Mouse (Mus musculus) neural tube, embryonic 11.5 days (tissue): ENCODE results near the gene Pdcd2l. TPM values are rescaled to one million over a fixed set of nuclear protein-coding genes. Genes with fewer than 3 reads are reported as not detected.

ENCODE experiments used
- ATAC-seq: fragments of 200-750 bp; cut with Nextera tagmentation; 2 replicates; pipeline ENCODE4 v1.8.0; 2017; ENCODE audit warnings: moderate number of reproducible peaks, mild to moderate bottlenecking, moderate TSS enrichment, moderate library complexity; ENCODE audit not compliant: insufficient read depth, low FRiP score, low TSS enrichment
- DNase-seq: peaks from one replicate; pipeline ENCODE4 v3.0.0-alpha.2; 2015; ENCODE audit warnings: low spot score
- H3K27ac ChIP-seq: fragments of 300-500 bp; sonication (generic); 2 replicates; pipeline ENCODE4 v1.5.1; 2014; ENCODE audit warnings: low read depth, mild to moderate bottlenecking, low read length
- H3K27me3 ChIP-seq: fragments of 300-500 bp; sonication (generic); 2 replicates; pipeline ENCODE4 v1.6.1; 2014; ENCODE audit warnings: mild to moderate bottlenecking, low read length, mixed read lengths; ENCODE audit not compliant: control insufficient read depth, insufficient read depth
- H3K36me3 ChIP-seq: fragments of 300-500 bp; sonication (generic); 2 replicates; pipeline ENCODE4 v1.6.1; 2014; ENCODE audit warnings: mild to moderate bottlenecking, low read length, moderate library complexity, mixed read lengths; ENCODE audit not compliant: control insufficient read depth, insufficient read depth
- H3K4me1 ChIP-seq: fragments of 300-500 bp; sonication (generic); 2 replicates; pipeline ENCODE4 v1.6.1; 2014; ENCODE audit warnings: low read length, mixed read lengths; ENCODE audit not compliant: control insufficient read depth, insufficient read depth
- H3K4me2 ChIP-seq: fragments of 300-500 bp; sonication (generic); 2 replicates; pipeline ENCODE4 v1.6.1; 2014; ENCODE audit warnings: low read depth, mild to moderate bottlenecking, moderate library complexity
- H3K4me3 ChIP-seq: fragments of 300-500 bp; sonication (generic); 2 replicates; pipeline ENCODE4 v1.5.1; 2014; ENCODE audit warnings: low read depth, low read length
- H3K9ac ChIP-seq: fragments of 300-500 bp; sonication (generic); 2 replicates; pipeline ENCODE4 v1.6.1; 2014; ENCODE audit warnings: mild to moderate bottlenecking, low read length
- H3K9me3 ChIP-seq: fragments of 300-500 bp; sonication (generic); 2 replicates; pipeline ENCODE4 v1.6.1; 2016; ENCODE audit warnings: low read length; ENCODE audit not compliant: control insufficient read depth
- WGBS: fragments of 180-500 bp; shearing (Covaris S2); extraction: QIAGEN DNeasy Blood & Tissue Kit; methylation state at CpG from one replicate; pipeline ENCODE4 v1.1.7; 2014; 5-methylcytosine and 5-hydroxymethylcytosine counted together
- polyA plus RNA-seq: library from polyadenylated mRNA; unstranded; fragments of >200 nt; fragmentation: Nextera tagmentation; extraction: Ambion mirVana; gene quantifications from 2 replicates; pipeline ENCODE4 v1.2.1, GENCODE M21; 2014

The Pdcd2l gene
- polyA plus RNA-seq, 1 experiment from 2014 or later = 64.4 TPM

GRCm38 (mm10) chr7:34169454-34169853 is 27.0 kb downstream of the Pdcd2l start, which contains the start of gene Uba2:
TSS of gene Uba2 (minus strand) at chr7:34169599.
- 76% methylated on average over 3 of the region's 3 CpGs for WGBS
- peak within 1 kb of the TSS; percentile 88 for H3K9ac ChIP-seq

GRCm38 (mm10) chr7:34168470-34169251 is 27.8 kb downstream of the Pdcd2l start:
- Histone ChIP-seq H3K4me1 (0 out of 2 replicates have a peak, but pooled peaks cover 4% of the 10 kb centered on the region), H3K27ac (peak overlapping the region; percentile 81), H3K36me3 (peaks cover 5% of the 10 kb centered on the region), H3K4me3 (peak overlapping the region; percentile 71), H3K27me3 (no peaks in the 10 kb centered on the region), H3K9ac (peak overlapping the region; percentile 88), H3K4me2 (peak overlapping the region; percentile 68), H3K9me3 (no peaks in the 10 kb centered on the region)
- WGBS = 11% methylated on average over 30 of the region's 30 CpGs
- ATAC-seq = peak; percentile 94
- DNase-seq = peak; percentile 94

More at GRCm38 (mm10) chr7:34169454-34169853, 27.0 kb downstream of the Pdcd2l start, which contains the start of gene Uba2:
- Histone ChIP-seq H3K9me3 (no peaks in the 10 kb centered on the region), H3K4me2 (peak within 1 kb of the TSS; percentile 68), H3K27ac (peak within 1 kb of the TSS; percentile 81; the same call in 1 of the 2 replicates), H3K4me3 (peak within 1 kb of the TSS; percentile 71), H3K27me3 (no peaks in the 10 kb centered on the region), H3K4me1 (0 out of 2 replicates have a peak, but pooled peaks cover 4% of the 10 kb centered on the region), H3K36me3 (peaks cover 4% of the 10 kb centered on the region; the same call in 1 of the 2 replicates)
- no peak for ATAC-seq
- no peak for DNase-seq

GRCm38 (mm10) chr7:34167766-34168469 is 28.5 kb downstream of the Pdcd2l start:
- under 1% methylated on average over 54 of the region's 54 CpGs for WGBS
- DNase-seq = no peak

GRCm38 (mm10) chr7:34166850-34167249 is 29.6 kb downstream of the Pdcd2l start:
- H3K4me1 ChIP-seq = 0 out of 2 replicates have a peak, but pooled peaks cover 4% of the 10 kb centered on the region
- DNase-seq = peak; percentile 41
- no peaks in the 10 kb centered on the region for H3K9me3 ChIP-seq
- H3K4me3 ChIP-seq = no peak overlapping the region
- H3K27ac ChIP-seq = no peak overlapping the region
- no peaks in the 10 kb centered on the region for H3K27me3 ChIP-seq
- 58% methylated on average over 4 of the region's 4 CpGs for whole genome bisulfite sequencing
- no peak overlapping the region for H3K9ac ChIP-seq
- peaks cover 13% of the 10 kb centered on the region for H3K36me3 ChIP-seq
- ATAC-seq = no peak
- no peak overlapping the region for H3K4me2 ChIP-seq

More at GRCm38 (mm10) chr7:34167766-34168469, 28.5 kb downstream of the Pdcd2l start:
- Histone ChIP-seq H3K27me3 (no peaks in the 10 kb centered on the region), H3K4me3 (peak overlapping the region; percentile 71), H3K9ac (peak overlapping the region; percentile 88), H3K9me3 (no peaks in the 10 kb centered on the region), H3K36me3 (peaks cover 10% of the 10 kb centered on the region), H3K4me1 (0 out of 2 replicates have a peak, but pooled peaks cover 4% of the 10 kb centered on the region), H3K4me2 (peak overlapping the region; percentile 68), H3K27ac (peak overlapping the region; percentile 81)
- ATAC-seq = peak; percentile 82

- no peak for ATAC-seq
- Histone ChIP-seq H3K4me3 (no peak overlapping the region), H3K9ac (no peak overlapping the region), H3K36me3 (peaks cover 16% of the 10 kb centered on the region), H3K27ac (no peak overlapping the region), H3K4me2 (no peak overlapping the region), H3K27me3 (no peaks in the 10 kb centered on the region), H3K4me1 (0 out of 2 replicates have a peak, but pooled peaks cover 4% of the 10 kb centered on the region), H3K9me3 (no peaks in the 10 kb centered on the region)
- no peak for DNase-seq
- 86% methylated on average over 3 of the region's 3 CpGs for WGBS
These were observed 30.5 kb downstream of the Pdcd2l start for GRCm38 (mm10) chr7:34165999-34166398.

- Histone ChIP-seq H3K4me1 (0 out of 2 replicates have a peak, but pooled peaks cover 4% of the 10 kb centered on the region), H3K4me3 (no peak overlapping the region), H3K4me2 (no peak overlapping the region), H3K9me3 (no peaks in the 10 kb centered on the region), H3K9ac (no peak overlapping the region), H3K27me3 (no peaks in the 10 kb centered on the region), H3K36me3 (peaks cover 22% of the 10 kb centered on the region), H3K27ac (no peak overlapping the region)
- ATAC-seq (no peak), DNase-seq (no peak)
- 93% methylated on average over 7 of the region's 7 CpGs for WGBS
These were observed 31.8 kb downstream of the Pdcd2l start for GRCm38 (mm10) chr7:34164671-34165070.

GRCm38 (mm10) chr7:34159167-34159566 is 37.3 kb downstream of the Pdcd2l start:
- Histone ChIP-seq H3K36me3 (peaks cover 44% of the 10 kb centered on the region), H3K27ac (no peak overlapping the region), H3K27me3 (no peaks in the 10 kb centered on the region), H3K4me2 (no peak overlapping the region), H3K9ac (no peak overlapping the region), H3K4me1 (no peaks in the 10 kb centered on the region), H3K4me3 (no peak overlapping the region), H3K9me3 (no peaks in the 10 kb centered on the region)
- ATAC-seq = no peak
- DNase-seq = no peak
- 92% methylated on average over 3 of the region's 3 CpGs for WGBS

GRCm38 (mm10) chr7:34157994-34158393 is 38.5 kb downstream of the Pdcd2l start:
- no peak overlapping the region for H3K9ac ChIP-seq
- H3K9me3 ChIP-seq = no peaks in the 10 kb centered on the region
- WGBS = 99% methylated on average over 3 of the region's 3 CpGs
- ATAC-seq = no peak
- DNase-seq = no peak
- no peaks in the 10 kb centered on the region for H3K27me3 ChIP-seq
- no peaks in the 10 kb centered on the region for H3K4me1 ChIP-seq
- H3K27ac ChIP-seq = no peak overlapping the region
- no peak overlapping the region for H3K4me2 ChIP-seq
- H3K36me3 ChIP-seq = peaks cover 41% of the 10 kb centered on the region
- H3K4me3 ChIP-seq = no peak overlapping the region
